Mouse (Mus musculus) heart, postnatal 0 days (tissue): Measurements from ENCODE around the gene Rbm25.

Experiments used
- CTCF ChIP-seq: IDR thresholded peaks from 2 replicates; pipeline ENCODE4 v1.5.1; 2016; ENCODE audit warnings: antibody characterized with exemption, control low read depth, low read depth
- EP300 ChIP-seq: IDR thresholded peaks from 2 replicates; pipeline ENCODE4 v1.6.1; 2016; ENCODE audit warnings: antibody characterized with exemption, low read depth

GRCm38 (mm10) chr12:83694011-83694410 lies 63.0 kb downstream of the Rbm25 start:
- TF ChIP-seq CTCF: no peak
- no peak for TF ChIP-seq EP300
